Mouse (Mus musculus) forebrain, embryonic 11.5 days (tissue): ENCODE results near the gene Vdr. TPM values are rescaled to one million over a fixed set of nuclear protein-coding genes. Genes with fewer than 3 reads are reported as not detected.

Experiments used
- polyA plus RNA-seq: library from polyadenylated mRNA; unstranded; fragments of >200 nt; fragmentation: Nextera tagmentation; extraction: Ambion mirVana; gene quantifications from 2 replicates; pipeline ENCODE4 v1.2.1, GENCODE M21; 2014

Gene Vdr
- polyA plus RNA-seq, 1 experiment from 2014 or later = 0.17 TPM

Other genes starting within 250 kb of the Vdr start
- gene Rpap3, start 204.8 kb downstream of the Vdr start, polyA plus RNA-seq = 47.8 and 48.5 TPM in 2 replicates
- gene Endou, start 179.3 kb downstream of the Vdr start, polyA plus RNA-seq = 0.33 TPM in 1 of 2 replicates, not detected in the other
- gene Rapgef3, start 142.7 kb downstream of the Vdr start, polyA plus RNA-seq = 4.8 and 5.5 TPM in 2 replicates
- 32.1 and 32.9 TPM in 2 replicates for gene Slc48a1, start 132.1 kb downstream of the Vdr start, polyA plus RNA-seq
- gene Hdac7, start 66.1 kb downstream of the Vdr start, polyA plus RNA-seq = 23.9 and 26.4 TPM in 2 replicates
- 44.5 and 47.8 TPM in 2 replicates for gene Tmem106c, start 53.6 kb upstream of the Vdr start, polyA plus RNA-seq
- 128 and 143 TPM in 2 replicates for gene Col2a1, start 94.1 kb upstream of the Vdr start, polyA plus RNA-seq
- gene Pfkm, start 182.0 kb upstream of the Vdr start, polyA plus RNA-seq = 42.8 and 46.3 TPM in 2 replicates
- gene Senp1, start 183.1 kb upstream of the Vdr start, polyA plus RNA-seq = 47.7 and 49.0 TPM in 2 replicates